Mouse (Mus musculus) left cerebral cortex, postnatal 14 days (tissue): ENCODE data around the gene Angpt4. TPM values are rescaled to one million over a fixed set of nuclear protein-coding genes. Genes with fewer than 3 reads are reported as not detected.

ENCODE experiments used
- DNase-seq, 2 experiments: peaks; one replicate each; pipeline ENCODE4 v3.0.0; 2021 to 2022; ENCODE audit warnings: low spot score in 2 of 2, mixed read lengths in 1 of 2
- intact Hi-C: fragments of 180-260 bp; cut with DNase I; formaldehyde crosslinking; loops from one replicate; pipeline ENCODE4 v1.15.1; 2025
- total RNA-seq, 2 experiments: library from RNA; stranded (reverse); gene quantifications; 2 replicates each; pipeline ENCODE4 v1.2.3; 2021

Angpt4 gene
- total RNA-seq, 2 experiments from 2014 or later, result 0.20 to 0.23 TPM

DNA sequence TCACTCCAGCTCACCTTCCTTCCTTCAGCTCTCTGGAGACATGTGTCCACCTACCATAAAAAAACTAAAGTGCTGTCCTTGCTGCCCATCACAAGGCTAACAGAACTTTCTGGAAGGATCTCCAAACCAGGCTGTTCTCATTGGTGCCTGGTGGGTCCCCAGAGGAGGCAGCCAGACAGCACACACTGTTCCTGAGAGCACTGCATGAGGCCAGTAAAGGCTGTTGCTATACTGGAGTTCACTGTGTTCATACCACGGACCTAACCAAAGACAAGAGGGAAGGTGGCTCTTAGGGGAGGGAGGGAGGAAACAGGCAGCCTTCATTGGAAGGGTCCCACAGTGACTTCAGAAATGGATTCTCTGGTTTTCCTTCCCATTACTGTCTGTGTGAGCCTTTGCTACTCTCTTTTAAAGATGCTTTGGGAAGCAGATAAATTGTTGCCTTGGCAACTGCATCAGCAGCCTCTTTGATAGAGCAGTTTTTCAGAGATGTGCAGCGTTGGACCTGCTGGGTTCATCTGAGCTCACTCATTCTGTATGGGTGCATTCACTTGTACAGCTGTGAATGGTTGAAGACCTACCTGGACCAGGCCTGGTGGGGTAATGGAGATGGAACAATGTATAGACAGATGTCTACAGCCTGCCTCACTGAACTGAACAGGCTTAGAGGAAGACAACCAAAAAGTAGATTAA, 38.2 kb downstream of the Angpt4 start:
- intact Hi-C loops, result no loop called here
- DNase-seq, result peak in 1 of 2 experiments; percentile 71

DNA sequence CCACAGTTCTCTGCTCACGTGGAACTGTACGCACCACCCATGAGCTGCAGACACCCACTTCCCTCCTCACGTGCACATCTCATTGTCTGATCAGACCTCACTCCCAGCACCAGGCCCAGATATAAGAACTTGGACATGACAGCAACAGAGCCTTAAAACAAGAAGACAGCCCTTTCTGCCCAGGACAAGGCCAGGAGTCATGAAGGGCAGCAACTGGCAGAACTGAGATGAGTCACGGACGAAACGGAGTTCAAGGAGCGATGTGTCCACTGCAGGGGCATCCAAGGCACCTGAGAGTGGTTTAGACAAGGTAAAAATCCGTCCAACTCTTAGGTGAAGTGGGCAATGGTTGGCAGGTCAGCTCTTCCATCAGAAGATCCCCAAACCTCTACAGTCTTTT, 42.7 kb downstream of the Angpt4 start:
- DNase-seq, result no peak
- intact Hi-C loops, result no loop called here

DNA sequence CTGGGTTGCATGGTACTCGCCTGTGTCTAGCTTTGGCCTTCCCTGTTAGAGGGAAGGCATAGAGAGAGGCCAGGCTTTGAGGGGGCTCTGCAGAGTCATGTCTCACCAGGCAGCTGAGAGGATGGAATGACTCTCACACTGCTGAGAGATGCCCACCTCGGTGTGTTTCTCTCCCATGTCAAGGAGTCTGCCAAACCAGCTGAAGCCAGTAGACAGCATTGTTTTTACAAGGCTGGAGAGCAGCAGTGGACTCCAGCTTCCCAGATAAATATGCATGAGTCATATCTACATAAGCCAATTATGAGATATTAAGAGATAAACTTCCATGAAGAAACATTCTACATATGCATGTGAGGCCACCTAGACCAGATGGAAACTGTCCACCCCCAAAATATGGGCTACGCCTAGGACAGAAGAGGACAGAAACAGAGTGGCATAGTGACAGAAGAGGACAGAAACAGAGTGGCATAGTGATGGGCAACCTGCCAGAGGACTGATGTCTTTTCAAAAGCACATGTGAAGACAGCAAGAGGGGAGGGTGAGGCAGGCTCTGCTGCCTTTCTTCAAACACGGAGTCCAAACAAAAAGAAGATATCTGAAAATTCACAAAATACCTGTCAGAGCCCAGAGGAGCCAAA, 45.6 kb downstream of the Angpt4 start:
- intact Hi-C loops, result no loop called here
- peak in 1 of 2 experiments; percentile 63 for DNase-seq

DNA sequence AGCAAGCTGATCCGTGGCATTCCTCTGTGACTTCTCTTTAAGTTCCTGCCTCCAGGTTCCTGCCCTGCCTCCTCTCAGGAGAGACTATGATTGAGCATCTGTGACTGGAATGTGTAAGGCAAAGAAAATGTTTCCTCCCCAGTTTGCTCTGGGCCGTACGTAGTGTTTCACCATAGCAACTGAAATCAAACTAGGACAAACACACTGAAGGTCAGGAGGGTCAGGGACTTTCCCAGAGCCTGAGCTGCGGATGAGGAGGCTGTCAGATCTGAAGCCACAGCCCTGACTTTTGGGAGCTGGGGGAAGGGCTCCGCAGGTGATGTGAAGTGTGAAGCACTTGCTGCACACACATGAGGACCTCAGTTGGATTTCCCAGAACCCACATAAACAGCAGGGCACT, 48.3 kb downstream of the Angpt4 start:
- DNase-seq, result no peak
- intact Hi-C loops, result no loop called here

DNA sequence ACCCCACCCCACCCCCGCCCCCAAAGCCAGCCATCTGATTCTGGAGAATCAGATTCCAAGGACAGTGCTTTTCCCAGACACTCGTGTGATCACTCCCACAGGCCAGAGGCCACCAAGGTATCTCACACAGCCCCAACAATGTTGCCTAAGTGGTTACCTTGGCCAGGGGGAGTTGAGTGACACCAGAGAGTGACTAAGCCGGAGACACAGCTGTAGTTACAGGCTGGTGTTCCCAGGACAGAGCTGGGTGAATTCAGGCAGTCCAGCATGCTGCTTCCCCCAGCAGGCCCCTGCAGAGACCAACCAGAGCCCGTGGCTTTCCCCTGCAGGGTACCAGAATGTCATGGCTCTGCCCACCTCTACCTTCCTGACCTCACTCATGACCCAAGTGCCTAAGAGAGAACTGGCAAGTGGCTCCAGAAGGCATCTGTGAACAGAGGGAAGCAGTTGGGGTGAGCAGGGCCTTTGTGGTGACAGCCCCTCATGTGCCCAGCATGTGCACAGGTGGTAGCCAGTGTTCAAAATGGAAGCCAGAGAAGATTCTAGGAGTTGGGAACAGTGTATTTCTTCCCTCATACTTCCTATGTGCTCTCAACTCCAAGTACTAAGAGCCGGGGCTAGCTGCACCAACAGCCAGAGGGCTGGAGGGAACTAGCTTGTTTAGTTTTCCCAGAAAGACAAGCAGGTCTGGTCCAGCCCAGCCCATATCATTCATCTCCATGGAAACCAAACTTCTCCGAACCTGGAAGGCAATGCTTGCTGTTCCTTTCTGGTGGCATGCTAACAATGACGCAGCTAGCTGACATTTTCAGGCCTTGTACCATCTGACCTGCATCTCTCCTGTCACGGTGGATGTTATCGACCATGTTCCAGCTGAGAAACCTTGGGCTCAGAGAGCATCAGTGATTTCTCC, 50.5 kb downstream of the Angpt4 start:
- intact Hi-C loops, result no loop called here
- peak in 1 of 2 experiments; percentile 43 for DNase-seq

DNA sequence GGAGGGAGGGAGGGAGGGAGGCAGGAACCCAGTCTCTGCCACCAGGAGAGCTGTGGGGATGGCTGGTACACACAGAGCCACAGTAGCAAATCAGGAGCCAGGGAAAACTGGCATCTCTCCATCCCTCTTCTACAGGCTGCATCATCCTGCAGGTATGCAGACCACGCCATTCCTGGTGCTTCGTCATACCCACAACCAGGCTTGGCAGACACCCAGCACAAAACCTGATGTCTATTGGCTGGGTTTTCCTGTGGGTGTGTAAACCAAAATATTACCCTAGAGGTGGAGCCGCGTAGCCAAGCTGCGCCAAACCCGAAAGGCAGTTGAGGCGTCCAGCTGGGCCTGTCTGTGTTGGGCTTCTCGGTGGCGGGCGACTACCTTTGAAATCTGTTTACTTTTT, 51.5 kb downstream of the Angpt4 start:
- intact Hi-C loops, result no loop called here
- DNase-seq, result peak; percentile 69 to 91

DNA sequence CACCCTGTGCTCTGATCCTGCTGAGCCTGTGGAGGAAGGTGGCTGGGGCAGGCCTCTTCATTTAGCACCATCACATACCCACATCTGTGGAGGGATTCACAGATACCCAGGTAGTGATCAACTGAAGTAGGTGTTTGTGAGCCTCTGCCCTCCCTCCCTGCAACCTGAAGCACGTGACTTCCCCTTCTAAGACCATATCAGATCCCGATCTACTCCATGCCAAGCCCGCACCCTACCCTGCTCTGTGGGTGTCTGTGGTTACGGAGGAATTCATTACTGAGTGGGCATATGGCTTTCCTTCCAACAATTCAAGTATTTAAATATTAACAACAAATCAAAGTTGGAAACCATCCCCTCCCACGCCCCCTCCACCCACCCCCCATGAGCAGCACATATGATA, 52.3 kb downstream of the Angpt4 start:
- intact Hi-C loops, result no loop called here
- DNase-seq, result no peak

DNA sequence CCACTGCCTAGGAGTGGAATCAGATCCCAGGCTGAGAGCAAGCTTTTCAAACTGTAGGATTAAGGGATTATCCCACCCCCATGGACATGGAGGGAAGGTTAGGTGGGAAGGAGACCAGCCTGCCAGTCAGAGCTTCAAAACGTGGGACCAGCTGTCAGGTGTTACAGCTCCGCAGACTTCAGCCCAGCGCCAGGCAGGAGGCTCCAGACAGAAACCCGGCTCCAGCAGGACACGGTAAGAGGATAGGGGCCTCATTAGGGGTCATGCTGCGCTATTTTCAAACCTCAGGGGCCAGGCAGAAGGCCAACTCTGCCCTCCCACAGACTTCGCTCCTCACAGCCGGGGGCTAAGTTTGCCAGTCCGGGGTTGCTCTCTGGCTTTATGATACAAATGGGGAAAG, 53.0 kb downstream of the Angpt4 start:
- intact Hi-C loops, result no loop called here
- DNase-seq, result no peak

DNA sequence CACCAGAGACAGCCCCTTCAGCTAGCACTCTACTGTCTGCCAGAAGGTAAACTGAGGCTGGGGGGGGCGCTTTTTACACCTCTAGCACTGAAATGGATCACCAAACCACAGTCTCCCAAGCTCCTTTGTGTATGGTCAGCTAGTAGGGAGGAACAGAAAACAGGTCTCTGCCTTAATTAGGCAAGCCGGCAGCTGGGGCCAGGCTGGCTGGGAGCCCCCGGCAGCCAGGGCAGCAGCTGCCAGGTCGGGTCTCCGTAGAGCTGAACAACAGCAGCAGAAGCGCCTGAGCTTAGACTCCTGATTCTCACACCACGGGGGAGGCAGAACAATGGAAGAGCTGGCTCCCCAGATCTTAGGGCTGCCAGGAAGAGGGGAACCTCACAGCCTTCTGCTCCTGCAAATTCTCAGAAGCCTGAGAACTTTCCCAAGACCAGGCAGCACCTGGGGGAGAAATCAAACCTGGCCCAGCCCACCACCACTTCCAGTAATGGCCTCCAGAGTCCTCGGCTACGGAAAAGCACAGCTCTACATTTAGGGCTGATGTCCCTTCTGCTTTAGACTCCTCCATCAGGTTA, 56.3 kb downstream of the Angpt4 start:
- intact Hi-C loops, result no loop called here
- DNase-seq, result no peak

DNA sequence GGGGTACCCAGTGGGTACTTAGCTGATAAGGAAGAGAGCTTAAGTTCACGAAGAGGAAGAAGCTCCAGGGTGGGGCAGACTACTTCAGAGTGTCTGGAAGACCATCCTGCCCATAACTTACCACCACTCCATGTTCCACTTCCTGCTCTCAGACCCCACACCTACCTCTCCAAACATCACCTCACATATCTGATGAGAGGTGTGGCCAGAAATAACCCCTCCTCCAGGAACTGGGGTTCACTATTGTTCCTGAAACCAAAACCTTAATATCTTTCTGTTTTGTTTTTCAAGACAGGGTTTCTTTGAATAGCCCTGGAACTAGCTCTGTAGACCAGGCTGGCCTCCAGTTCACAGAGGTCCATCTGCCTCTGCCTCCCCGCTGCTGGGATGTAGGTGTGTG, 56.8 kb downstream of the Angpt4 start:
- no peak for DNase-seq
- intact Hi-C loops, result no loop called here

DNA sequence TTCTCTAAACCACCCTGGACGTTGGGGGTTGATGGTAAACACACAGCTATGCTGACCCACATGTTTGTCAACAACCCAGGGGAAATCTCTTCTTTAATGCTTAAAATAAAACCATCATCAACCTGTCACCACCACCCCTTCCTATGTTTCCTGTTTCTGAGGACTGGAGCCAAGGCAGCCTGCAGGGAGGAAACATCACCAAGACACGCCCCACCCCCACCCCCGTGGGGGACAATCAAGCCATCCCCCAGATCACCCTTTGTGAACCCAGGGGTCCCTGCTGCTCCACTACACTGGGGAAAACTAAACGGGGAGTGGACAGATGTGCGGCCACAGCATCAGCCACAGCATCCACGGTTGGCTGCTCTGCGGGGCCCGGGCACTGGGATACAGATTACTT, 57.4 kb downstream of the Angpt4 start:
- intact Hi-C loops, result no loop called here
- no peak for DNase-seq

DNA sequence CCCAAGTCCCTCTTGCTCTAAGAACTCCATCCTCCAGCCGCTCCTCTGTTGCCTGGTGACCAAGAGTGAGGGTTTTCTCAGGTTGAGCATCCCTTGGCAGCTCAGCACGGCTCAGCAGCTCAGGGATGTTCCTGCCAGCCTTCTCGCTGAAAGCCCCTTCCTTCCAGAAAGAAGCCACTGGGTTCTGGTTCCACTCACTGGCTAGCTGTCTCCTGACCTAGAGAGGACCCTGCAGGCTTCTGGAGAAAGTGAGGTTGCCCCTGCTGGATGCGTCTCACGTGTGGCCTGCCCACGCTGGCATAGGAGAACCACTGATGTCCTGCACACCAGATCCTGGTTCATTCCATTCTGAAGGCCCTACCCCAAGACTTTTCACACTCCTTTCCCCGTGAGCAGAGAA, 58.0 kb downstream of the Angpt4 start:
- intact Hi-C loops, result no loop called here

DNA sequence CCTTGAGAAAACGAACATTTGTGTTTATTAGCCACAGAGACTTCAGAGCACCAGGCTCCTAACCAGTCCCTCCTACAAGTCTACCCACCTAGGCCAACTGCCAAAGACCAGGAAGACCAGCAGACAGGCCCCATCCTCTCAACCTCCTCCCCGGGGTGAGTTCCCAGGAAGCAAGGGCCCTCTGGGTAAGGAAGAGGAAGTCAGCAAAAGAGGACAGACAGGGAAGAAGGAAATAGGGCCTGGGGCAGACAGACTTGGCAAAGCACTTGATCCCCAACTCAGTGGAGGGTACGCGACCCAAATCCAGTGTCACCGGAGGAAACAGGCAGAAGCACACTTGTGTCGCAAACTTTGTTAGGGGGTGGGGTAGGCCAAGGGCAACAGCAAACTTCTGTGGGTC, 58.4 kb downstream of the Angpt4 start:
- no peak for DNase-seq
- intact Hi-C loops, result no loop called here

More for the DNA sequence above, 58.0 kb downstream of the Angpt4 start:
- DNase-seq, result no peak

DNA sequence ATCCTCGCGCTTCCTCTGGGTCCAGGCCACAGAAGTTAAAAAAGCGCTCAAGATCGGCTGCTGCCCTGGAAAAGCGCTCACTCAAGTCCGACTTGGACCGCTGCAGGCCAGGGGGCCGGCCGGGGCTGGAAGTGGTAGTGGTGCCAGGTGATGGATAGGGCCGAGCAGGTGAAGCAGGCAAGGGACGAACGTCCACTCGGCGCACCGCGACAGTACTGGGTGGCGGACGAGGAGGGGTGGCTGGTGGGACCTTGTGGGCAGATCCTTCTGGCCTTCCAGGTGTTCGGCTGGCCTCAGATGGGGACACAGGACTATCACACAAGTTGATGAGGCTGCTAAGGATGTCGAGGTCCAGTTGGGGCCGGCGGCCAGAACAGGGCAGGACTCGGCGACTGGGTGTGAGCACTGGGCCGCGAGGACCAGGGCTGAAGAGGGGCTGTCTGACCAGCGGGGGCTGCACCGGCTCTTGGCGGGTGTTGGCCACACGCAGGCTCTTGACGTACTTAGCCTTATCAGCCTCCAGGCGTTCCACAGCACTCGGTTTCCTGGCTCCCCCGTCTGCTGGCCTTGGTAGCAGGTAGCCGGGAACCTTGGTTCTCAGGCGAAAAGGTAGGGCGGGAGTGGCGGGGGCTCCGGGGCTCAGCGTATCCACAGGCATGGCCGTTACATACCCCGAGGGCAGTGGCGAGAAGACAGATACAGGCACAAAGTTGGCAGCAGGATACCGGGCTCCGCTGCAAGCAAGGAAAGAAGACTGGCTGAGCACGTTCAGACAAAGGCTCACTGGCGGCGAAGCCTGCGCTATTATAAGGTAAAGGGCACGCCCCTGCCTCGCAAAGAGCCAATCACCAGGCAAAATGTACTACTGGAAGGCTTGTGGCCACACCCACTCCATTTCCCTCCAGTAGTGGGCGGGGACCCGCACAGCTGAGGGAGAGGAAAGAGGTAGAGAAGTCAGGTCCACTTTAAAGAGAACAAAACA, 59.5 kb downstream of the Angpt4 start:
- intact Hi-C loops, result no loop called here
- peak; percentile 79 to 88 for DNase-seq

DNA sequence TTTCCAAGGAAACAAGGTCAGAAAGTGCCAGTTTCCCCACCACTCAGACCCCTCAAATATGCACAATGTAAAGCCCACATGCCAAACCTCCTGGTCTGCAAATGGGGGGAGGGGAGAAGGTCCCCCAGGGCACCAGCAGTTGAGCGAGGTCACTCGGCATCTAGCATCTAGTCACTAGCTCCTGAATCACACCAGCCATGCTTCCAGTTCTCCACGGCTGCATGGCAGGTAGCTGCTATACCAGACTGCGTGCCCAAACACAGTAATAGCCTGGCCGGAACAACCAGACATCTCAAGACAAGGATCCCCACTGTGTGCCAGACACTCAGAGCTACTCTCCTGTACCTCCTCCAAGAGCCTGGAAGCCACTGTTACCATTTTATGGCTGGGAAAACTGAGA, 60.7 kb downstream of the Angpt4 start:
- no peak for DNase-seq
- intact Hi-C loops, result no loop called here

DNA sequence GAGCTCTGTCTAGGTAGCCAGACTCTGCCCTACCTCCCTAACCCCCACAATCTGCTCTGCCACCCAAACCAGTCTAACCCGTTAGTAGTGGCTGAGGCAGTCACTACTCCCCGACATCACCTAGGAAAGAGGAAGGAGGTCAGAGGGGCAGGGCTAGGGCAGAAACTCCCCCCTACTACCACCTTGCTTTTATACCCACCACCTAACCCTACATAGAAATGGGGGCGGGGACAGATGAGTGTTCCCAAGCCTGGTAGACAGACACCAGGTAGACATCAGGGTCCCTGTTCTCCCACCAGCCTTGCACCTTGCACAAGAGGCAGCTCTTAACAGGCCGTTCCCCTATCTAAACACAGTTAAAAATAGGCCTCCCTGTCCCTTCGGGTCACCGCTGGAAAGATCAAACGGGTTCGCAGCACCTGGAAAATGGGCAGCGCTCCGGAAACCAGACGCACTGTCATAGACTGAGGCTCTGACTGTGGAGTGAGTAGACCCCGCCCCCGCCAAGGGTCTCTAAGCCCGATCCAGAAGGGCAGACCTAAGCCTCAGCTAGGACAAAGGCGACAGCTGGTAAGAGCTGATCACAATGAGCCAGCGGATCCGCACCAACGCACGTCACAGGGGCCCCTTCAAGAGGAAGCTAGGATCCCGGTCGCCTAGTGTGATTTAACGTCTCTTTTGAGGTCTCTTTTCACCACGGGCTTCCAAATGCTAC, 62.0 kb downstream of the Angpt4 start:
- intact Hi-C loops, result no loop called here
- DNase-seq, result no peak

DNA sequence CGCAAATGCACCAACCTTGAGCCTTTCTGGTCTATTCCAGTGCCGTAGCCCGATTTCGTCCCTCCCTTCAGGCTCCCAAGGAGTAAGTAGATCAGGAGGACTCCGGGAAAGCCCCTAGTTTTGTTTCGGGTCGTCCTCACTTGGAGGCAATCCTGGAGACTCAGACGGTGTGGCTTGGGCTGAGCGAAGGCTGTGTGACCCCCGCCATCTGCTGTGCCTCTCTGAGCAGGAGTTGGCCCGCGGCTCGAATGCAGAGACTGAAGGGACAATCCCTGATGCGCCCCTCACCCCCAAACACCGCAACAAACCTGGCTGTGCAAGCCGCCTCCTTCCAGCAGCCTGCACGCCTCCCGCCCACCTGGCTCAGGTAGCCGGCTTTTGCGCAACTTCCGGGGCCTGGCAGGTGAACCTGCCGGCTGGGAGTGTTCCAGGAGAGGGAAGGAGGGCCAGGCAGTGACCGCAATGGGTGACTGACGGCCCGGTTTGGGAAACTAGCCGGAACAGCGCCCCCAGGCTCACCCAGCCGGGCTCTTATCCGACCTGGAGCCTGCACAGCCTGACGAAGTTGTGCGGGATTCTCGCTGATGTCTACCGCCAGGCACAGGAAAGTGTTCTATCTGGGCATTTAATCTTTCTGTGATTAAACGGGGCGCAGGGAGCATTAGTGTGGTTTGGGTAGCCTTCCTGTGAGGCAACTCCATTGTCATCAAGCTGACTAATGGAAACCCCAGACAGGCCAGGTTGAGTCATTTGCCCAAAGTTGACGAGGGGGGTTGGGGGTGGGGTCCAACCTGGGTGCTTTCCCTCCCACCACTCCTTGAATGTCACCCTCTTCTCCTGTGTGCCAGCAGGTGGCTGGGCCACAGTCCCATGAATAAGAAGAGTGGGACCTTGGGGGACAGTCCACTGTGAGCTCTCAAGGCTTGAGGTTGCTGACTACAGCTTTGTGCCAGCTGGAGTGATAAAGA, 62.9 kb downstream of the Angpt4 start:
- intact Hi-C loops, result no loop called here
- DNase-seq, result no peak
